Mouse (Mus musculus) common myeloid progenitor, adult 5-6 weeks (primary cell): ENCODE measurements around the gene Kcnmb3. TPM values are rescaled to one million over a fixed set of nuclear protein-coding genes. Genes with fewer than 3 reads are reported as not detected.
A peak's percentile ranks its signal among the peaks of the same experiment; 100 is the strongest.

Experiments
- ATAC-seq: replicated peaks from 2 replicates; pipeline ENCODE4 v1.8.0; 2016; ENCODE audit warnings: low read depth, mild to moderate bottlenecking, moderate TSS enrichment, inconsistent platforms; ENCODE audit not compliant: poor library complexity, severe bottlenecking
- total RNA-seq: library from RNA; stranded (forward); fragments of 200-1000, 187-1606 nt; gene quantifications from 2 replicates; pipeline ENCODE4 v1.2.3, GENCODE M21; 2017

Gene Kcnmb3
- not detected in 2 replicates for total RNA-seq

DNA sequence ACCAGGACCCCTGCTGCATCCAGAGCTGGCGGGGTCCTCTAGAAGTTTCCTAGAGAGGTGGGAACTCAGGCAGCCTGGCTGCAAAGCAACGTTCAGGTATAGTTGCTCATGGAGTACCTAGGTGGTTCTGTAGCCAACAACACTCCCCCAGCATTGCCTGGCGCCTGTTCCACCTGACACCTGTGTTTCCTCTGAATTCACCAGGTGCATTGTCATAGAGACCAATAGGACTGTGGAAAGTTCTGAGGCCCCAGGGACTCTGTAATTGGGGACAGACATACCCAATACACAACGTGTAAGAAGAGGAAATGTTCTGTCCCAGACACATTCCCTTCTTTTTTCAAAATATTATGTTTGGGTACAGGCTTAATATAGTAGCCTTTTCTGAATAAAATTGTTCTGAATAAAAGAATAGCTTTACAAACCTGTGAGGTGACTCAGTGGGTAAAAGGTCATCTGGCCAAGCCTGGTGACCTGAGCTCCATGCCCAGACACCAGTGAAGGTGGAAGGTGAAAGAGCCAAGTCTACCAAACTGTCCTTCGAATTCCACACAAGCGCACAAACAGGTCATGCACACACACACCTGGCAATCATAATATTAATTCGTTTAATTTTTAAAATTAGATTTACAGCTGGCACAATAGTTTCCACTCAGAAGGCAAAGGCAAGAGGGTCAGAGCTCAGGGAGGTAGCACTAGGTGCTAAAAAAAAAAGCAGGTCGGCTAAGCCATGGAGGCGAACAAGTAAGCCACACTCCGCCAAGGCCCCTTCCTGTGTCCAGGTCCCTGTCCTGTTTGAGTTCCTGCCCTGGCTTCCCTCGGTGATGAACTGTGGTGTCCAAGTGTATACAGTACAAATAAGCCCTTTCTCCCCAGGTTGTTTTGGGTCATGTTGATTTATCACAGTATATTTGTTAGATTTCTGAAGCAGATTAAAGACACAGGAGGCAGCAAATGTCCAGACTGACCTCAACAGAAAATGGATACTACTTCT, at the start of gene Kcnmb3:
Gene Kcnmb3 (minus strand): TSS at position 135 of the 994 bp plus-strand sequence.
- ATAC-seq: no peak

GRCm38 (mm10) chr3:32538091-32538490, 46.1 kb upstream of the Kcnmb3 start:
- ATAC-seq: no peak

DNA sequence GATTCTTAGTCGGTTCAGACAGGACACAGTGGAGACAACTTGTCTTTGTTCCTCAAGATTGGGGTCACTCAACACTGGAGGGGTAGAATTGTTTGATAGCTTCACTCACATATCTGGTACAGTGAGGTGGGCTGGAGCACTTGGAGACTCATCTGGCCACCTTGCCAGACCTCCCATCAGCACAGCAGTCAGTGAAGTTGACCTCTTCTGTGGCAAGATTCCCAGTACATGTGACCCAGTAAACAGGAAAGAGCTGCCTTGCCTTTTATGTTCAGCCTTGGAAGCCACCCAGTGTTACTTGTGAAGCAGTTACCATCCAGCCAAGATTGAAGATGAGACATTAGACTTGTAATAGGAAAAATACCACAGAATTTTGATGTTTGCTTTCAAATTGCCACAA, 45.5 kb upstream of the Kcnmb3 start:
- ATAC-seq: no peak

GRCm38 (mm10) chr3:32535692-32536091, 43.7 kb upstream of the Kcnmb3 start:
- ATAC-seq: 0 out of 2 replicates have a peak, but pooled peaks have one; percentile 25

GRCm38 (mm10) chr3:32530041-32530440, 38.0 kb upstream of the Kcnmb3 start:
- ATAC-seq: no peak

DNA sequence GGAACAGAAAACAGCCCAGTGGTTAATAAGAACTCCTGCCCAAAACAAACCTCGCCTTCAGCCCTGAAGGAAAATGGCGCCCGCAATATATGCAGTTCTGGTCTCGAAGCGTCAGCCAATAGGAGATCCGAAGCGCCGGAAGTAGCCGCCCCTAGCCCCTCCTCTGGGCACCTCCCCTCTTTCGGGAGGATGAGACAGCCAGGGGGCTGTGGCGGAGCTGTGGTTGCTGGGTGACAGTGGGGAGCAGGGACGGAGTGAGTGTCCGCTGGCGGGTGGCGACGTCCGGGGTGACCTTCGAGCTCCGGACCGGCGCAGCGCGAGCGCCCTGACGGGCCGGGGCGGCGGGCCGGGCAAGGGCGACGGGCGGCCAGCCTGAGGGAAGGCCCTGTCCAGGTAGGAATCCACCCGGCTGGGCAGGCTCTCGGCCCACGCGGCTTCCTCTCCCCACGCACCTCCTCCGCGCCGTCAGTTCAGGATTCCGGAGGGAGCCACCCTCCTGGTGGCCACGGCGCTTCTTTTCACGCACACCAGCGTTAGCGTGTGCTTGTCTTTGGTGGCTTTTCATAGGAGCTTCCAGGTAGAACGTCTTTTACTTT, 37.4 kb upstream of the Kcnmb3 start, which contains the start of gene Mfn1:
Gene Mfn1 (plus strand): TSS at position 163 of the 596 bp plus-strand sequence.
- ATAC-seq: peak; percentile 100

GRCm38 (mm10) chr3:32527181-32527580, 35.1 kb upstream of the Kcnmb3 start:
- no peak for ATAC-seq

GRCm38 (mm10) chr3:32513528-32513927, 21.5 kb upstream of the Kcnmb3 start:
- no peak for ATAC-seq

GRCm38 (mm10) chr3:32512686-32513284, 20.8 kb upstream of the Kcnmb3 start:
- ATAC-seq: no peak

DNA sequence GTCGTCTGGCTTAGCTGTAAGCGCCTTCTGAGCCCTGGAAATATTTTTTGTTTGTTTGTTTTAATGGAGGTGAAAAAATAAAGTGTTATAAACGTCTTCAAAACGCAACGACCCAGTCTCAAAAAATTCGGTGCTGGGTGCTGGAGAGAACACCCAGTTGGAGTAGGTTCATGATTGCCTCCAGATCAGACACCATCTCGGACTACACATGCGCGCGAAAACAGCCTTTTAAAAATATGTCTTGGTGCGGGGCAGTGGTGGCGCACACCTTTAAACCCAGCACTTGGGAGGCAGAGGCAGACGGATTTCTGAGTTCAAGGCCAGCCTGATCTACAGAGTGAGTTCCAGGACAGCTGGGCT, 19.1 kb upstream of the Kcnmb3 start:
- ATAC-seq: no peak

DNA sequence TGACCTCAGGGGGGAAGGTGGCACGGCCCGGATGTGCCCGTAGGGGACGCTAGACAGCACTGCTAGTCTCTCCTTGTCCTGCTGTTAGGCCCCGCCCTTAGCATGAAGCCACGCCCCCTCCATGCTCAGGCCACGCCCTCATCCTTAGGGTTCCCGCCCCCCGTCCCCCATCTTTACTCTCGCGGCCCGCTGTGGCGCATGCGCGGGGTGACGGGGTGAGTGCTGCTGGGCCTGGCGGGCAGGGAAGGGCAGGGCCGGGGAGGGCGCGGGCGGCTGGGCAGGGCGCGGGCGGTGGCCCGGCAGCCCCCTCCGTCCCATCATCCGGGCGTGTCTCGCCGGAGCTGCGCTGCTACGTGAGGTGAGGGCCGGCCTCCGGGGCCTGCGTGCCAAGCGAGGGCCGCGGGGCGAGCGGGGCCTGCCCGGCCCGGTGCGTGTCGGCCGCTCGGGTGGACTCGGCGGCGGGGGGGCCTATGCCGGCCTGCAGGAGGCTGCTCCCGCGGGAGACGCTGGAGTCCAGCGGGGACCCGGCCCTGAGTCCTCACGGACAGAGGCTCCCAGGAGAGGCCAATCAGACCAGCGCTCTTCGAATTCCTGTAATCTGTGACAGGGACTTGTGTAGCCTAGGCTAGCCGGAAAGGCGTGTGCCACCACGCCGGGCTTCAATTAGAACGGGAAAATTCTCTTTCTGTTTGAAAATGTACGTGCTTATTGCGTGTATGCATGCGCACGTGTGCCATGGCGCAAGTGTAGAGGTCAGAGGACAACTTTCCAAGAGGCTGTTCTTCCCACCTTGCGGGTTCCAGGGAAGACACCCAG, 18.6 kb upstream of the Kcnmb3 start:
- peak; percentile 89 for ATAC-seq

DNA sequence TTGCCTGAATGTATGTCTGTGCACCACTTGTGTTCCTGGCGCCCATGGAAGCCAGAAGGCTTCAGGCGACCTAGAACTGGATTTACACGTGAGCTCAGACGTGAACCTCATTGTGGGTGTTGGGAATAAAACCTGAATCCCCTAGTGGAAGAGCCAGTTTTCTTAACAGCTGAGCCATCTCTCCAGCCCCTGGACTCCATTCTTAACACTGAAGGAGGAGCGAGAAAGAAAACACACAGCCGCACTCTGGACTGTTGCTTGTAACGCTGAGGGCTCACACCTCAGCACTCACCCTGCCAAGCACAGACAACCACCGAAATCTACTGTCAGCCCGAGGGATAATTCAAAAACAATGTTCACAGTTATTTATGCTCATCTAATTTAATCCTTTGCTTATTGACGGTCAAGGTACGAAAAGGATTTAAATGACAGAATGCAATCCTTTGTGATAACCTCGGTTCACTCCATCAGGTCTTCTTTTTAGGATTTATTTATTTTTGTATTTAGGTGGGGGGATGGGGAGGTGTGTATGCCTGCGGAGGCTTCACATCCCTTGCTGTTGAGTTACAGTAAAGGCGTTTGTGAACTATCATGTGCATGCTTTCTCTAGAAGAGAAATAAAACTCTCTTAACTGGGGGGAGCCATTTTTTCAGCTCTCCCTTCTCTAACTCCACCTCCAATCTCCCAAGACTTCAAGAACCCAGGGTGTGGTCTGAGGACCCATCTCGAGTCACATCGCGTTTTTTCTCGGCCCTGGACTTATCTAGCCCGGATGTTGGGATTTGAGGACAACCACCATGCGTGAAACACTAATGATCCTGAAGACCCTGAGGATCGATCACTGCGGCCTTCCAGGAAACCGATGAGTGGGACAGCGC, 17.7 kb upstream of the Kcnmb3 start, which contains the start of gene Zfp639:
Gene Zfp639 (plus strand): TSS at position 764 of the 879 bp plus-strand sequence.
- ATAC-seq: peak; percentile 37

GRCm38 (mm10) chr3:32508666-32509324, 16.8 kb upstream of the Kcnmb3 start:
- ATAC-seq: peak; percentile 72

DNA sequence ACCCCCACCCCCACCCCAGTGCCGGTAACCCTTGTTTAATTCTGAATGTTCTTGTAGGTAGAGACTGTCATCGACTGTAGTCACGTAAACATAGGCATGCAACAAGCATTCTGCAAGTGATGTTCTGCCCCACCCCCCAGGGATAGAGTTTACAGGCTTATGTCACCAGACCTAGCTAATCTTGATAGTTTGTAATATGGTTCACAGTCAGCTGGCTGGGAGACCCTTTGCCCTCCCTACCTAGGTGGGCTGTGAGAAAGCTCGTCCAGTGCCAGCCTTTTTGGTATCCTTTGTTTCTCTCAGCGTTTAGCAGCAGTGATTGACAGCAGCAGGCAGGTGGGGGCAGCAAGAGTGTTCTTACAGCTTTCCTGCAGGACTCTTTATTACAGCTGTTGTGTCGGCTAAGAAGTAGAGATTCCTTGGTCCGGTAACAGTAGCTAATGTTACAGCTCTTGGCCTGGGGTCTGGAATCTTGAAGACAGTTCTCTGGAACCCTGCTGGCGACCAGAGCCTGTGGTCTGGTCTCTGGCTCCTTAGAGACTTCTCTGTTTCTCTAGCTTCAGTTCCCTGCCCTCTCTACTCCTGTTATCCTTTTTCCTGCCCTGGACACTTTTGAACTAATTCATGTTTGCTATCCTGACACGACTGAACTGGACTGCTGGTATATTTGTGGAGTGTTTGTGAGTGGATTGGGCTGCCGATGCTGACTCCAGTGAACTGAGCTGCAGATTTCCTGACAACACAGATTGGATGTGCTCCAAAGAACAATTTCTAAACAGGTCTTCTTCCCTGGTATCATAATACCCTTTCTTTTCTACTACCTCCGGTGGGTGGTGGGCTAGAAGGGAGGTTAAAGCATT, 14.6 kb upstream of the Kcnmb3 start:
- ATAC-seq: no peak

GRCm38 (mm10) chr3:32505841-32506240, 13.8 kb upstream of the Kcnmb3 start:
- no peak for ATAC-seq

DNA sequence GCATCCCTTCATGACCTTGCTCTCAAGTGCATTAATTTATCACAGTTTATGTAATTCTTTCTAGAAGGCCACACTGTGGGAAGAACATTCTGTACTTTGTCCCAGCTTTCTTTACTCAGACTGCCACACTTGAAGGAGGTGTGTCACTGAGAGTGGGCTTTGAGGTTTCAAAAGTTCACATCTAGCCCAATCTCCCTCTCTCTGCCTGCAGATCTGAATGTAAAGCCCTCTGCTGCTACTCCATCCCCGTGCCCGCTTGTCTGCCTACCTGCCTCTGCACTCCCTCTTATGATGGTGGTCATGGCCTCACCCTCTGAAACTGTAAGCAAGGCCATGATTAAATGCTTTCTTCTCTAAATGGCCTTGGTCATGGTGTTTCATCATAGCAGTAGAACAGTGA, 8.3 kb upstream of the Kcnmb3 start:
- no peak for ATAC-seq

- no peak for ATAC-seq
These were observed 4.7 kb upstream of the Kcnmb3 start for GRCm38 (mm10) chr3:32496711-32497070.
